Mouse (Mus musculus) liver, adult 2 months (tissue): ENCODE data around the gene Wfikkn2. TPM values are rescaled to one million over a fixed set of nuclear protein-coding genes. Genes with fewer than 3 reads are reported as not detected.

Experiments used
- DNase-seq: peaks from one replicate; pipeline ENCODE4 v3.0.0-alpha.2; 2011; ENCODE audit warnings: low read depth, low spot score; ENCODE audit errors: extremely low read depth
- H3K27ac ChIP-seq: fragments of 200-500 bp; replicated peaks from 2 replicates; pipeline ENCODE4 v1.5.1; 2012; ENCODE audit warnings: low read depth, mild to moderate bottlenecking, control low read depth, inconsistent platforms, low read length; ENCODE audit not compliant: insufficient read depth
- H3K27me3 ChIP-seq: fragments of 200-500 bp; 2 replicates; pipeline ENCODE4 v1.6.1; 2012; ENCODE audit warnings: mild to moderate bottlenecking, moderate library complexity, low read length, inconsistent platforms; ENCODE audit not compliant: control insufficient read depth, insufficient read depth
- H3K36me3 ChIP-seq: fragments of 200-500 bp; 2 replicates; pipeline ENCODE4 v1.6.1; 2012; ENCODE audit warnings: low read length, inconsistent platforms; ENCODE audit not compliant: control insufficient read depth, insufficient read depth
- H3K4me1 ChIP-seq: fragments of 200-500 bp; 2 replicates; pipeline ENCODE4 v1.6.1; 2011; ENCODE audit warnings: low read length; ENCODE audit not compliant: control insufficient read depth, insufficient read depth
- H3K4me3 ChIP-seq: fragments of 200-500 bp; 2 replicates; pipeline ENCODE4 v1.5.1; 2011; ENCODE audit warnings: low read depth, mild to moderate bottlenecking, control low read depth, low read length, moderate library complexity; ENCODE audit not compliant: insufficient read depth
- H3K79me2 ChIP-seq: fragments of 200-500 bp; 2 replicates; pipeline ENCODE4 v1.6.1; 2012; ENCODE audit warnings: inconsistent platforms, mild to moderate bottlenecking, low read length, moderate library complexity; ENCODE audit not compliant: control insufficient read depth, insufficient read depth
- H3K9ac ChIP-seq: fragments of 200-500 bp; 2 replicates; pipeline ENCODE4 v1.6.1; 2012; ENCODE audit warnings: low read depth, mild to moderate bottlenecking, control low read depth, inconsistent platforms, low read length
- CTCF ChIP-seq: fragments of 200-500 bp; IDR thresholded peaks from 2 replicates; pipeline ENCODE4 v1.5.1; 2011; ENCODE audit warnings: low read depth, low read length, control low read depth
- POLR2A ChIP-seq: fragments of 200-500 bp; IDR thresholded peaks from 2 replicates; pipeline ENCODE4 v1.6.1; 2011; ENCODE audit warnings: low read length, control low read depth; ENCODE audit not compliant: insufficient read depth; ENCODE audit errors: extremely low read depth
- WGBS: fragments of 180-500 bp; shearing (Covaris S2); methylation state at CpG from one replicate; pipeline ENCODE4 v1.1.7; 2018; 5-methylcytosine and 5-hydroxymethylcytosine counted together
- polyA plus RNA-seq: library from polyadenylated mRNA; depleted of rRNA; stranded (reverse); fragments of >200 nt; gene quantifications from 2 replicates; pipeline ENCODE4 v1.2.3, GENCODE M21; 2012; rRNA removed
- total RNA-seq: library from RNA; depleted of rRNA; stranded (reverse); fragments of >200 nt; gene quantifications from 2 replicates; pipeline ENCODE4 v1.2.3, GENCODE M21; 2014; rRNA removed

The Wfikkn2 gene
- total and polyA plus RNA-seq, 2 experiments = under 0.01 to 0.04 TPM

DNA sequence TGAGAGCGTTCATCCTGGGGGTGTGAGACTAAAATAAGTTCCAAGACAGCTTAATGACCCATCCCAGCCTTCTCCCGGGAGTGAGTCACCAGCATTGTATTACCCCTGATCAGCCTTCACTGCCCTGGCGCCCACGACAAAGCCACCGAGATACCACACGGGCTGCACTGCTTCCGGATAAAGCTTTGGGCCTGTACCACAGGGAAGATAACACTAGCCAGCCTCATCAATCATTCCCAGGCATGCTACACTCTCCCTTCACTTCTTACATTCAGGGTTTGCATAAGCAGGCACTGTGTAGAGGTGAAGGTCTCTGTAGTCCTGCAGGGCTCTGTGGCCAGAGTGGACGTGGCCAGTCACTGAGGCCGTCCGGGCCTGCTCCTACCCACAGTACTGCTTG lies 56.2 kb downstream of the Wfikkn2 start:
- TF ChIP-seq CTCF (no peak), POLR2A (no peak)
- Histone ChIP-seq H3K36me3 (no peaks in the 10 kb centered on the region), H3K27me3 (no peaks in the 10 kb centered on the region), H3K27ac (no peak overlapping the region), H3K4me3 (no peak overlapping the region), H3K79me2 (no peaks in the 10 kb centered on the region), H3K4me1 (peaks cover 6% of the 10 kb centered on the region), H3K9ac (no peak overlapping the region)
- DNase-seq = no peak
- 74% methylated on average over 10 of the region's 10 CpGs for WGBS

Other genes starting within 250 kb of the Wfikkn2 start
- 52.4 and 58.5 TPM in 2 replicates for gene Spag9, start 249.9 kb downstream of the Wfikkn2 start, total RNA-seq
- 9.8 and 12.2 TPM in 2 replicates for gene Spag9, start 249.9 kb downstream of the Wfikkn2 start, polyA plus RNA-seq
- 39.9 and 50.1 TPM in 2 replicates for gene Tob1, start 34.6 kb downstream of the Wfikkn2 start, total RNA-seq
- 47.1 and 72.2 TPM in 2 replicates for gene Tob1, start 34.6 kb downstream of the Wfikkn2 start, polyA plus RNA-seq
- gene Gm21885, start 35.9 kb upstream of the Wfikkn2 start, total RNA-seq = 0.67 TPM in 1 of 2 replicates, not detected in the other
- gene Gm21885, start 35.9 kb upstream of the Wfikkn2 start, polyA plus RNA-seq = 0.16 and 0.49 TPM in 2 replicates
- 17.9 and 20.1 TPM in 2 replicates for gene Luc7l3, start 76.0 kb upstream of the Wfikkn2 start, total RNA-seq
- 2.5 and 4.6 TPM in 2 replicates for gene Luc7l3, start 76.0 kb upstream of the Wfikkn2 start, polyA plus RNA-seq
- gene Ankrd40, start 82.0 kb upstream of the Wfikkn2 start, total RNA-seq = 28.0 and 30.0 TPM in 2 replicates
- gene Ankrd40, start 82.0 kb upstream of the Wfikkn2 start, polyA plus RNA-seq = 47.6 and 56.5 TPM in 2 replicates
- gene Abcc3, start 147.0 kb upstream of the Wfikkn2 start, total RNA-seq = 180 and 280 TPM in 2 replicates
- gene Abcc3, start 147.0 kb upstream of the Wfikkn2 start, polyA plus RNA-seq = 251 and 292 TPM in 2 replicates
- gene Cacna1g, start 228.2 kb upstream of the Wfikkn2 start, total RNA-seq = under 0.01 and 0.07 TPM in 2 replicates
- gene Cacna1g, start 228.2 kb upstream of the Wfikkn2 start, polyA plus RNA-seq = 0.26 and 0.51 TPM in 2 replicates
- gene Spata20, start 240.2 kb upstream of the Wfikkn2 start, total RNA-seq = not detected in 2 replicates
- gene Spata20, start 240.2 kb upstream of the Wfikkn2 start, polyA plus RNA-seq = not detected in 2 replicates